Mouse (Mus musculus): ENCODE data around the gene Ctnnb1. TPM values are rescaled to one million over a fixed set of nuclear protein-coding genes. Genes with fewer than 3 reads are reported as not detected.

Gene Ctnnb1
- polyA plus RNA-seq, 1 experiment, result 230 TPM

DNA sequence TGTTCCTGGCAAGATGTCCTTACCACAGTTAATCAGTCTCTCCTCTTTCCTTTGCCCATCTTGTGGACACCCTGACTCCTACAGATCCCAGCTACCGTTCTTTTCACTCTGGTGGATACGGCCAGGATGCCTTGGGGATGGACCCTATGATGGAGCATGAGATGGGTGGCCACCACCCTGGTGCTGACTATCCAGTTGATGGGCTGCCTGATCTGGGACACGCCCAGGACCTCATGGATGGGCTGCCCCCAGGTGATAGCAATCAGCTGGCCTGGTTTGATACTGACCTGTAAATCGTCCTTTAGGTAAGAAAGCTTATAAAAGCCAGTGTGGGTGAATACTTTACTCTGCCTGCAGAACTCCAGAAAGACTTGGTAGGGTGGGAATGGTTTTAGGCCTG, 30.2 kb downstream of the Ctnnb1 start:
- H3K27ac ChIP-seq (ENCODE audit: insufficient read depth, low read depth, low read length), result no peak overlapping the region
- peaks cover 7% of the 10 kb centered on the region; the same call in 1 of the 2 replicates for H3K4me1 ChIP-seq (ENCODE audit: control insufficient read depth, insufficient read depth, insufficient read length, low read length)
- 76% methylated on average over 4 of the region's 4 CpGs for WGBS
- H3K36me3 ChIP-seq (ENCODE audit: control insufficient read depth, insufficient read depth, low read length), result peaks cover 85% of the 10 kb centered on the region
- TF ChIP-seq POLR2A (IDR thresholded peaks at IDR 0.05; ENCODE audit: low read depth, low read length), result no peak
- no peak for TF ChIP-seq CTCF (IDR thresholded peaks at IDR 0.05; ENCODE audit: extremely low read depth, insufficient read length, insufficient replicate concordance, low read depth, low read length)
- no peak overlapping the region for H3K4me3 ChIP-seq (ENCODE audit: low read depth, low read length)
- no peaks in the 10 kb centered on the region for H3K27me3 ChIP-seq (ENCODE audit: control insufficient read depth, insufficient read depth, low read length)

- Histone ChIP-seq H3K4me3 (ENCODE audit: low read depth, low read length) (no peak overlapping the region), H3K4me1 (ENCODE audit: control insufficient read depth, insufficient read depth, insufficient read length, low read length) (peaks cover 7% of the 10 kb centered on the region; the same call in 1 of the 2 replicates), H3K27me3 (ENCODE audit: control insufficient read depth, insufficient read depth, low read length) (no peaks in the 10 kb centered on the region), H3K27ac (ENCODE audit: insufficient read depth, low read depth, low read length) (no peak overlapping the region), H3K36me3 (ENCODE audit: control insufficient read depth, insufficient read depth, low read length) (peaks cover 82% of the 10 kb centered on the region)
- 57% methylated on average over 4 of the region's 4 CpGs for WGBS
- TF ChIP-seq POLR2A (IDR thresholded peaks at IDR 0.05; ENCODE audit: low read depth, low read length) (no peak), CTCF (IDR thresholded peaks at IDR 0.05; ENCODE audit: extremely low read depth, insufficient read length, insufficient replicate concordance, low read depth, low read length) (no peak)
Measured at GRCm38 (mm10) chr9:120960611-120961010, 31.6 kb downstream of the Ctnnb1 start.

DNA sequence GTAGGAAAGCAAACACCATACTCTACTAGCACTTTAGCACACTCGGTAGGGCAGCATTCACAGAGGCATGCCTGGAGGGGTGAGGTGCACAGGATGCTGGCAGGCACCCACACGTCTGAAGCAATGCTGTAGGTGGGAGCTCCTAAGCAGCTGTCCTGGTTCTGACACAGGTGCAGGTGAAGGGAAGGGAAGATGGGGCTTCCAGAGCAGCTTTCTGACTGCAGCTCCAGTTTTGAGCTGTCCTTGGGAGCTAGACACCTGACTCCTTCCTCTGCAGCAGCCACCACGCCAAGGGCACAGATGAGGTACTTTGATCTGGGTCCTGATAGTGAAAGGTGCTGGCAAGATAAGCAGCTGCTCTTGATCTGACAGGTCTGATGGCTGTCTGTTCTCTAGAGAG, 32.5 kb downstream of the Ctnnb1 start:
- 26% methylated on average over 3 of the region's 3 CpGs for WGBS
- Histone ChIP-seq H3K27ac (ENCODE audit: insufficient read depth, low read depth, low read length) (no peak overlapping the region), H3K27me3 (ENCODE audit: control insufficient read depth, insufficient read depth, low read length) (no peaks in the 10 kb centered on the region), H3K36me3 (ENCODE audit: control insufficient read depth, insufficient read depth, low read length) (peaks cover 76% of the 10 kb centered on the region), H3K4me3 (ENCODE audit: low read depth, low read length) (no peak overlapping the region), H3K4me1 (ENCODE audit: control insufficient read depth, insufficient read depth, insufficient read length, low read length) (peaks cover 7% of the 10 kb centered on the region; the same call in 1 of the 2 replicates)
- TF ChIP-seq POLR2A (IDR thresholded peaks at IDR 0.05; ENCODE audit: low read depth, low read length), result no peak
- no peak for TF ChIP-seq CTCF (IDR thresholded peaks at IDR 0.05; ENCODE audit: extremely low read depth, insufficient read length, insufficient replicate concordance, low read depth, low read length)

DNA sequence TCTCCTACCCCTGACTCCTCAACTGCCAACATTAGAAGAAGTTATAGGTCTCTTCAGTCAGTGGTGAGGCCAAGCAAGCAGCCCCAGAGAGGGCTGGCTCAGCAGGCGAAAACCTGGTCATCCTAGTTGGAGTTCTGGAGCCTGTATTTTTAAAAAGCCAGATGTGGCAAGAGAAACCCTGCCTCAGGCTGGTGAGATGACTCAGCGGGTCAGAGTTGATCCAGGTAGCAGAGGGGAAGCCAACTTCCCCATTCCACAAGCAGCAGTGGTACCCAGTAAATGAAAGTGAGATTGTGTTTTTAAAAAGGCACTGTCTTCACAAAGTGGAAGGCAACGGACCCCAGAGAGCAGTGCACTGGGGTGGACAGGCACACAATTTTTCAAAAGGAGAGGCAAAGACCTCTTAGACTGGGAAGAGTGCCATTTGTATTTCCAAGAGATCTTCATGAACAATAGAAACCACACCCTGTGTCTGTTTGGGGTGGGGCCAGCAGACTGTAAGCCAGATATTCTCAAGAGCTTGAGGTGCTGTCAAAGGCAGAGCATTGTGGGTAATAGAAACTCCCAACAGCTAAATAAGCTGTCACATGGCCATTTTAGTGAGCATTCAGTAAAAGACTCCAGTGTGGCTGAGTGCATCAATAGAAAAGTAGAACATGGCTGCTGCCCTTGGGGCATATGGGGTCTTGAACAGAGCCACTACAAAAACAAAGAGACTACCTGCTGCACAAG, 33.1 kb downstream of the Ctnnb1 start:
- peaks cover 73% of the 10 kb centered on the region for H3K36me3 ChIP-seq (ENCODE audit: control insufficient read depth, insufficient read depth, low read length)
- H3K27me3 ChIP-seq (ENCODE audit: control insufficient read depth, insufficient read depth, low read length), result no peaks in the 10 kb centered on the region
- H3K27ac ChIP-seq (ENCODE audit: insufficient read depth, low read depth, low read length), result no peak overlapping the region
- TF ChIP-seq POLR2A (IDR thresholded peaks at IDR 0.05; ENCODE audit: low read depth, low read length) (no peak), CTCF (IDR thresholded peaks at IDR 0.05; ENCODE audit: extremely low read depth, insufficient read length, insufficient replicate concordance, low read depth, low read length) (no peak)
- 56% methylated on average over 3 of the region's 3 CpGs for WGBS
- no peak overlapping the region for H3K4me3 ChIP-seq (ENCODE audit: low read depth, low read length)
- peaks cover 7% of the 10 kb centered on the region; the same call in 1 of the 2 replicates for H3K4me1 ChIP-seq (ENCODE audit: control insufficient read depth, insufficient read depth, insufficient read length, low read length)

GRCm38 (mm10) chr9:120963104-120963503, 34.1 kb downstream of the Ctnnb1 start:
- peaks cover 66% of the 10 kb centered on the region for H3K36me3 ChIP-seq (ENCODE audit: control insufficient read depth, insufficient read depth, low read length)

GRCm38 (mm10) chr9:120963720-120964119, 34.7 kb downstream of the Ctnnb1 start:
- TF ChIP-seq CTCF (IDR thresholded peaks at IDR 0.05; ENCODE audit: extremely low read depth, insufficient read length, insufficient replicate concordance, low read depth, low read length) (no peak), POLR2A (IDR thresholded peaks at IDR 0.05; ENCODE audit: low read depth, low read length) (no peak)
- no peaks in the 10 kb centered on the region for H3K27me3 ChIP-seq (ENCODE audit: control insufficient read depth, insufficient read depth, low read length)
- peaks cover 60% of the 10 kb centered on the region for H3K36me3 ChIP-seq (ENCODE audit: control insufficient read depth, insufficient read depth, low read length)
- peaks cover 7% of the 10 kb centered on the region; the same call in 1 of the 2 replicates for H3K4me1 ChIP-seq (ENCODE audit: control insufficient read depth, insufficient read depth, insufficient read length, low read length)
- H3K27ac ChIP-seq (ENCODE audit: insufficient read depth, low read depth, low read length), result no peak overlapping the region
- 82% methylated on average over 3 of the region's 3 CpGs for WGBS
- no peak overlapping the region for H3K4me3 ChIP-seq (ENCODE audit: low read depth, low read length)

More at GRCm38 (mm10) chr9:120963104-120963503, 34.1 kb downstream of the Ctnnb1 start:
- Histone ChIP-seq H3K4me1 (ENCODE audit: control insufficient read depth, insufficient read depth, insufficient read length, low read length) (peaks cover 7% of the 10 kb centered on the region; the same call in 1 of the 2 replicates), H3K27ac (ENCODE audit: insufficient read depth, low read depth, low read length) (no peak overlapping the region), H3K27me3 (ENCODE audit: control insufficient read depth, insufficient read depth, low read length) (no peaks in the 10 kb centered on the region), H3K4me3 (ENCODE audit: low read depth, low read length) (no peak overlapping the region)
- TF ChIP-seq POLR2A (IDR thresholded peaks at IDR 0.05; ENCODE audit: low read depth, low read length) (no peak), CTCF (IDR thresholded peaks at IDR 0.05; ENCODE audit: extremely low read depth, insufficient read length, insufficient replicate concordance, low read depth, low read length) (no peak)
- 94% methylated on average over 4 of the region's 4 CpGs for WGBS

DNA sequence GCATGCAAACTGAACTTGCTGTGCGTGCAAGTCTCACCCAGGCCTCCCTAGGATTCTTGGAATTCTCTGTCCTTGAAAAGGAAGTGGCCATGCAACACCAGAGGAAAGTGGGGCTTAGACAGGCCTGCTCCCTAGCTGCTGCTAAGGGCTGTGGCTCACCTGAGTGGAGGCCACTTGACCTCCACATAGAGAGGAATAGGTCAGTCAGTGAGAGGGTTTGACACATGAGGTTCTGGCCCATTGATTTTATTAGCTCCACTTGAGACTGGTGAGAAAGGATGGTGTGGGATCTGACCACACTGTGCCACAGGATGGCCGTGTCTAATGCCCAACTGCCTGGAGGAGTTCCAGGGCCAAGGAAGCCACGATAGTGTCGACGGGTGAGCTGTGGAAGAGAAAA, 35.2 kb downstream of the Ctnnb1 start:
- WGBS, result 78% methylated on average over 5 of the region's 5 CpGs
- H3K36me3 ChIP-seq (ENCODE audit: control insufficient read depth, insufficient read depth, low read length), result peaks cover 55% of the 10 kb centered on the region
- peaks cover 7% of the 10 kb centered on the region; the same call in 1 of the 2 replicates for H3K4me1 ChIP-seq (ENCODE audit: control insufficient read depth, insufficient read depth, insufficient read length, low read length)
- H3K27ac ChIP-seq (ENCODE audit: insufficient read depth, low read depth, low read length), result no peak overlapping the region
- no peaks in the 10 kb centered on the region for H3K27me3 ChIP-seq (ENCODE audit: control insufficient read depth, insufficient read depth, low read length)
- no peak overlapping the region for H3K4me3 ChIP-seq (ENCODE audit: low read depth, low read length)
- TF ChIP-seq CTCF (IDR thresholded peaks at IDR 0.05; ENCODE audit: extremely low read depth, insufficient read length, insufficient replicate concordance, low read depth, low read length), result no peak
- TF ChIP-seq POLR2A (IDR thresholded peaks at IDR 0.05; ENCODE audit: low read depth, low read length), result no peak
